Mouse (Mus musculus) heart, postnatal 0 days (tissue): ENCODE results near the gene Cdh22. TPM values are rescaled to one million over a fixed set of nuclear protein-coding genes. Genes with fewer than 3 reads are reported as not detected.

Experiments used
- ATAC-seq: fragments of 200-750 bp; cut with Nextera tagmentation; 2 replicates; pipeline ENCODE4 v1.8.0; 2017; ENCODE audit warnings: low read depth, moderate number of reproducible peaks, moderate library complexity; ENCODE audit not compliant: insufficient read depth
- DNase-seq: peaks from one replicate; pipeline ENCODE4 v3.0.0-alpha.2; 2016; ENCODE audit warnings: low spot score
- H3K27ac ChIP-seq: fragments of 300-500 bp; sonication (generic); 2 replicates; pipeline ENCODE4 v1.5.1; 2014; ENCODE audit warnings: low read depth, mild to moderate bottlenecking
- H3K27me3 ChIP-seq: fragments of 300-500 bp; sonication (generic); 2 replicates; pipeline ENCODE4 v1.6.1; 2014; ENCODE audit warnings: low read length, mixed read lengths; ENCODE audit not compliant: control insufficient read depth, insufficient read depth
- H3K36me3 ChIP-seq: fragments of 300-500 bp; sonication (generic); replicated peaks from 2 replicates; pipeline ENCODE4 v1.6.1; 2014; ENCODE audit warnings: low read length, mixed read lengths; ENCODE audit not compliant: control insufficient read depth, insufficient read depth
- H3K4me1 ChIP-seq: fragments of 300-500 bp; sonication (generic); 2 replicates; pipeline ENCODE4 v1.6.1; 2014; ENCODE audit warnings: antibody characterized with exemption; ENCODE audit not compliant: control insufficient read depth, insufficient read depth
- H3K4me2 ChIP-seq: fragments of 300-500 bp; sonication (generic); 2 replicates; pipeline ENCODE4 v1.6.1; 2014; ENCODE audit warnings: low read depth, mild to moderate bottlenecking, low read length, moderate library complexity
- H3K4me3 ChIP-seq: fragments of 300-500 bp; sonication (generic); 2 replicates; pipeline ENCODE4 v1.5.1; 2014; ENCODE audit warnings: low read depth, low read length
- H3K9ac ChIP-seq: fragments of 300-500 bp; sonication (generic); replicated peaks from 2 replicates; pipeline ENCODE4 v1.6.1; 2014; ENCODE audit warnings: low read depth, low read length, mixed read lengths
- H3K9me3 ChIP-seq: fragments of 300-500 bp; sonication (generic); replicated peaks from 2 replicates; pipeline ENCODE4 v1.6.1; 2016; ENCODE audit warnings: low read length; ENCODE audit not compliant: control insufficient read depth
- CTCF ChIP-seq: IDR thresholded peaks from 2 replicates; pipeline ENCODE4 v1.5.1; 2016; ENCODE audit warnings: antibody characterized with exemption, control low read depth, low read depth
- EP300 ChIP-seq: IDR thresholded peaks from 2 replicates; pipeline ENCODE4 v1.6.1; 2016; ENCODE audit warnings: antibody characterized with exemption, low read depth
- WGBS: fragments of 180-500 bp; shearing (Covaris S2); extraction: QIAGEN DNeasy Blood & Tissue Kit; methylation state at CpG from one replicate; pipeline ENCODE4 v1.1.7; 2014; 5-methylcytosine and 5-hydroxymethylcytosine counted together
- polyA plus RNA-seq: library from polyadenylated mRNA; unstranded; fragments of >200 nt; fragmentation: Nextera tagmentation; extraction: Ambion mirVana; gene quantifications from 2 replicates; pipeline ENCODE4 v1.2.1, GENCODE M21; 2015
- total RNA-seq: library from RNA; depleted of rRNA; stranded (reverse); fragments of >200 nt; gene quantifications from 2 replicates; pipeline ENCODE4 v1.2.3, GENCODE M21; 2014; ENCODE audit warnings: low replicate concordance

The Cdh22 gene
- total and polyA plus RNA-seq, 2 experiments from 2014 or later, result 0.04 to 0.05 TPM

DNA sequence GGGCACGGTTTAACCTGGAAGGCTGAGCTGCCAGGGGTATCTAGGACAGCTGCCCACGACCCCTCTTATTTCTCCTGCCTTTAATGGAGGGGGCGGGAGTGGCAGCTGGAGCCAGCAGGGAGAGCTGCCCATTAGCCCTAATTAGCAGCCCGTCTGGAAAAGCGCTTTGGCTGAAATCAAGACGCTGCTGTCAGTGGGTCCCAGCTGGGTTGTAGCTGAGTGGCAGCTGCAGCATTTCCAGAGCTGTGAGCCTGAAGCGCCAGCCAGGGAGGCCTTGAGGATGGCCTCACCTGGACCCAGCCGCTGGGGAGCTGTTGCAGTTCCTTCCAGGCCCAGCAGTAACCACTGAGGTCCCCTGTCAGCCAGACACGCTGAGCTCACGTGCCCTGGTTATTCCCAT, 138.3 kb downstream of the Cdh22 start:
- no peak overlapping the region for H3K4me3 ChIP-seq
- H3K27me3 ChIP-seq, result peaks cover 70% of the 10 kb centered on the region

DNA sequence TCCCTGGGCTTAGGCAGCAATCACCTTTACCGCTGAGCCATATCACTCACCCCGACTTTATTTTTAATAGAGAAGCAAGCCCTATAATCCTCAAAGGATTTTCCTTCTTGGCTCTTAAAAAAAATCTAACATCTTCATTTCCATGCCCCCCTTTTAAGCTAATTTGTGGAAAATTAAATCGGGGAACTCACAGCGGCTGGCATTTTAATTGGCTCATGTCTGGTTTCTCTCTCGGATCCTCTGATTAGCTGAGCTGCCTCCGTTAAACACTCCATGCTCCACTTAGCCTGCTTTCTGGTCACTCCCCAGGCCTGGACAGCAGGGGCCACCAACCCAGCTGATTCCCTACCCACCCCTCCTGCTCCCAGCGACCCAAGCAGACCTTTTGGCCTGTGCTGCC, 142.3 kb downstream of the Cdh22 start:
- H3K4me2 ChIP-seq, result no peak overlapping the region
- DNase-seq (no peak), ATAC-seq (no peak)
- H3K9ac ChIP-seq, result no peak overlapping the region
- peaks cover 42% of the 10 kb centered on the region for H3K27me3 ChIP-seq
- no peak overlapping the region for H3K4me3 ChIP-seq
- H3K9me3 ChIP-seq, result no peaks in the 10 kb centered on the region
- no peaks in the 10 kb centered on the region for H3K4me1 ChIP-seq
- no peak for TF ChIP-seq EP300
- no peak for TF ChIP-seq CTCF
- H3K36me3 ChIP-seq, result no peaks in the 10 kb centered on the region
- 68% methylated on average over 7 of the region's 7 CpGs for WGBS
- no peak overlapping the region for H3K27ac ChIP-seq

More for the DNA sequence above, 138.3 kb downstream of the Cdh22 start:
- no peak for ATAC-seq
- Histone ChIP-seq H3K9ac (no peak overlapping the region), H3K36me3 (no peaks in the 10 kb centered on the region), H3K27ac (no peak overlapping the region), H3K9me3 (no peaks in the 10 kb centered on the region), H3K4me1 (no peaks in the 10 kb centered on the region), H3K4me2 (no peak overlapping the region)
- TF ChIP-seq EP300 (no peak), CTCF (no peak)
- no peak for DNase-seq
- 17% methylated on average over 10 of the region's 10 CpGs for WGBS

DNA sequence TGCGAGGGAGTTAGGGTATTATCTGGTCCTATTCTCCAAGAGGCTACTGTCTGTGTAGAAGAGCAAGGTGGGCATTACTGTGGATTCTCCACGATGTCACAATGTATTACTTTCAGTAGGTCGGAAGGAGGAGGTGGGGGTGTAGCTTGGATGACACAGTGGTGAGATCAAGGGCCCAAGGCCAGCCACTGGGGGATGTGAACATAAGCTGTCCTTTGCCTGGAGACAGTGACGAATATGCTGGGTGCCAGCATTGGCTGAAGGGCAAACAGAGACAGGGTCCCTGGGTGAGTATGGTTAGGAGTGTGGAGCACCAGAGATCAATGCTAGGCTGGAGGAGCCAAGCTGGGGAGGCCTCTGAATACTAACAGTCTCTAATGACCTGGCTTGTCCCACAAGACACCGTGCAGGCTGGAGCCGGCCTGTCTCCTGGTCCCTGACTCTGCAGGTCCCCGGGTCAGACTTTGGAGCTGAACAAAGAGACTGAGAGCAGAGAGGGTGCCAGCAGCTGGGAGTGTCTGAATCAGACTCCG, 143.2 kb downstream of the Cdh22 start:
- TF ChIP-seq CTCF (no peak), EP300 (no peak)
- Histone ChIP-seq H3K36me3 (no peaks in the 10 kb centered on the region), H3K4me1 (no peaks in the 10 kb centered on the region), H3K27ac (no peak overlapping the region), H3K4me2 (no peak overlapping the region), H3K9me3 (no peaks in the 10 kb centered on the region), H3K4me3 (no peak overlapping the region), H3K27me3 (peaks cover 33% of the 10 kb centered on the region), H3K9ac (no peak overlapping the region)
- ATAC-seq (no peak), DNase-seq (no peak)
- WGBS, result 71% methylated on average over 8 of the region's 8 CpGs

DNA sequence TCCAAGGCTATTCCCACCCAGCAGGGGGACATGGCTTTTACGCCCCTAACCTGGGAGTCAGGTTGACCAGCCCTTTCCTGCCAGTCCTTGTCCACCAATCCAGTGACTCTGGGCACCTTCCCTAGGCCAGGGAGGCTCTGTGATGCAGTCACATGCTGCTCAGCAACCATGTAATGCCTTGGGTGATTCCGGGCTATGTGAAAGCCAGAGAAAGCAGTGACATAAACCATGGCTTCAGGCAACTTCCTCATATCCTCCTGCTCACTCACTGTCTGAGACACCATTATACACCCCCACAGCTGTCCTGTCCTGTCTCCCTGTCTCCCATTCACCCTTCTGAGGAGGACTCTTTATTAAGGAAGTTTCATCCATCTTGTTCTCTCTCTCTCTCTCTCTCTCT, 144.0 kb downstream of the Cdh22 start, which contains the start of gene 1700025C18Rik:
TSS of gene 1700025C18Rik (minus strand) at position 101 of the 400 bp plus-strand sequence.
- no peaks in the 10 kb centered on the region for H3K9me3 ChIP-seq
- 68% methylated on average over 2 of the region's 2 CpGs for WGBS
- no peak within 1 kb of the TSS for H3K27ac ChIP-seq
- ATAC-seq (no peak), DNase-seq (no peak)
- no peaks in the 10 kb centered on the region for H3K4me1 ChIP-seq
- H3K4me2 ChIP-seq, result no peak within 1 kb of the TSS
- TF ChIP-seq EP300 (no peak), CTCF (no peak)
- H3K36me3 ChIP-seq, result no peaks in the 10 kb centered on the region
- peaks cover 27% of the 10 kb centered on the region for H3K27me3 ChIP-seq
- H3K9ac ChIP-seq, result no peak within 1 kb of the TSS
- no peak within 1 kb of the TSS for H3K4me3 ChIP-seq

DNA sequence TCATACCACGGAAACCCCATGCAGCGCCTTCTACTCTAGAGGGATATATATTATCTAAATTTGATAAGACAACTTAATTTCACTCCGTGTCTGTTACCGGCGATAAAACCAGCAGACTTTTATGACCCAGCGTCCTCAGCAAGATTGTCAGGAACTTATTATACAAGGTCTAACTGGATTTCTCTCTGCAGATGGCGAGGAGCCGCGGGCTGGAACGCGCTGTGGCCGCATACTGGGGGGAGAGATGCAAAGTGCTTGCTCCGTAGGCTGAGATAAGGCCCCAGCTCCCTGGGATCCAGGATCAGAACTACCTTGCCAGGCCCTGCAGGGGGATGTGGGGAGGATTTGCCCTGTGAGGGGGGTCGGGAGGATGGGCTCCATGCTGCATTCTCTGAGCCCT, 145.2 kb downstream of the Cdh22 start:
- ATAC-seq (no peak), DNase-seq (no peak)
- no peak overlapping the region for H3K4me3 ChIP-seq
- H3K27ac ChIP-seq, result no peak overlapping the region
- no peaks in the 10 kb centered on the region for H3K4me1 ChIP-seq
- no peak overlapping the region for H3K9ac ChIP-seq
- TF ChIP-seq EP300, result no peak
- TF ChIP-seq CTCF, result no peak
- H3K27me3 ChIP-seq, result peaks cover 19% of the 10 kb centered on the region
- WGBS, result 17% methylated on average over 14 of the region's 14 CpGs
- no peaks in the 10 kb centered on the region for H3K36me3 ChIP-seq
- H3K4me2 ChIP-seq, result no peak overlapping the region
- H3K9me3 ChIP-seq, result no peaks in the 10 kb centered on the region

DNA sequence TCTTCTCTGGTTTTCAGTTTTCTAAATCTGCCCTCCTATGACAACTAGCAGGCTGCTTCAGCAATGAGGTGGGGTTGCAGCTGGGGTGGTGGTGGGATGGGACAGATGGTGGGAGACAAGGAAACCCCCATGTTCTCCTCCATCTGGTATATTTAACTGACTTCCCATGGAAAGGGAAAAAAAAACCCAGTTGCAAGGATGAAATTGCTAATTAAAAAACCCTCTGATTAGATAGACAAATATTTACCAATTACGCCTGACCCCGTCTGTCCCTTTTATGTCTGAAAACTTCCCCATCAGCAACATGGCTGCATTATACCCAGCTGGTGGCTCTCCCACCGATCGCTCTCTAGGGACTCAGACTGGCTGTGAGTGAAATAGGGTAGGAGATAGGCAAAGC, 148.0 kb downstream of the Cdh22 start:
- Histone ChIP-seq H3K27me3 (peaks cover 10% of the 10 kb centered on the region; the same call in 1 of the 2 replicates), H3K36me3 (no peaks in the 10 kb centered on the region), H3K27ac (no peak overlapping the region), H3K9ac (no peak overlapping the region), H3K9me3 (no peaks in the 10 kb centered on the region), H3K4me2 (no peak overlapping the region), H3K4me3 (no peak overlapping the region), H3K4me1 (no peaks in the 10 kb centered on the region)
- DNase-seq, result no peak
- no peak for ATAC-seq
- TF ChIP-seq EP300 (no peak), CTCF (no peak)
- WGBS, result 84% methylated on average over 4 of the region's 4 CpGs
